Comparison of ENCODE assay signal across 12 mouse cellular contexts in the genomic region with DNA sequence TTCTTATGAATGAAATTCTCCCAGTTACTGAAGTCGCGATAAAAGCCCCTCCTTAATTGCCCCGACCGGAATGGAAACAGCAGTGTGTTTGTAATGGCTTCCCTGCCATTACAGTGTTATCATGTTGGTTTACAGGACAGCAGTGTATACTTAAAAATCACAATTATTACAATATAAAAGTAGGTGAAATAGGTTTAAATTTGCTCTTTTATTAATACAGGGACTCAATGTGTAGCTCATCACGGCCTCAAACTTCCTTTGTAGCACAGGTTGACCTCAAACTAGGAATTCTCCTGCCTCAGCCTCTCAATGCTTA. TPM values are rescaled to one million over a fixed set of nuclear protein-coding genes. Genes with fewer than 3 reads are reported as not detected.
DNase-seq lines count a peak whose midpoint lies in the region; ATAC-seq lines count a peak whose summit lies in the region.
"Had no signal": no experiment of that assay in that cellular context is flagged by ENCODE, and none has a peak within 500 bp of the region (broad histone marks: within the 10 kb centered on the region; RNA-seq: fewer than 3 reads in every experiment).

No protein-coding gene starts in this region.

- H3K36me3 ChIP-seq in erythroblast, embryonic 14.5 days (ENCODE audit: control insufficient read depth): no peaks in the 10 kb centered on the region
- no peaks in the 10 kb centered on the region for H3K36me3 ChIP-seq in hindbrain, embryonic 13.5 days
- H3K36me3 ChIP-seq in hindbrain, embryonic 11.5 days (ENCODE audit: control insufficient read depth, insufficient read depth, low read length): no peaks in the 10 kb centered on the region
- H3K36me3 ChIP-seq in embryonic facial prominence, embryonic 14.5 days (ENCODE audit: control insufficient read depth, insufficient read depth, low read length): no peaks in the 10 kb centered on the region
- H3K36me3 ChIP-seq in liver, embryonic 15.5 days (replicated peaks): no peaks in the 10 kb centered on the region
- H3K36me3 ChIP-seq: midbrain, embryonic 10.5 days had no signal

- H3K4me3 ChIP-seq in erythroblast, embryonic 14.5 days (replicated peaks): peak overlapping the region; percentile 47
- H3K4me3 ChIP-seq in hindbrain, embryonic 13.5 days: no peak overlapping the region
- H3K4me3 ChIP-seq in hindbrain, embryonic 11.5 days (ENCODE audit: low read depth, low read length): no peak overlapping the region
- no peak overlapping the region for H3K4me3 ChIP-seq in embryonic facial prominence, embryonic 14.5 days (ENCODE audit: low read depth, low read length)
- H3K4me3 ChIP-seq in liver, embryonic 15.5 days (replicated peaks): no peak overlapping the region

- 59% methylated on average over 5 of the region's 5 CpGs for whole genome bisulfite sequencing in hindbrain, embryonic 13.5 days
- WGBS in hindbrain, embryonic 11.5 days: 56% methylated on average over 5 of the region's 5 CpGs
- 41% methylated on average over 5 of the region's 5 CpGs for WGBS in embryonic facial prominence, embryonic 14.5 days
- WGBS in liver, embryonic 15.5 days (ENCODE audit: insufficient replicate concordance): 17% methylated on average over 5 of the region's 5 CpGs

- H3K9ac ChIP-seq in hindbrain, embryonic 13.5 days: no peak overlapping the region
- no peak overlapping the region for H3K9ac ChIP-seq in hindbrain, embryonic 11.5 days (ENCODE audit: low read depth, low read length)
- no peak overlapping the region for H3K9ac ChIP-seq in embryonic facial prominence, embryonic 14.5 days (ENCODE audit: low read depth, low read length)
- H3K9ac ChIP-seq in liver, embryonic 15.5 days: no peak overlapping the region

- no peaks in the 10 kb centered on the region for H3K9me3 ChIP-seq in erythroblast, embryonic 14.5 days (ENCODE audit: control insufficient read depth, low read length)
- H3K9me3 ChIP-seq in hindbrain, embryonic 13.5 days: no peaks in the 10 kb centered on the region
- H3K9me3 ChIP-seq in hindbrain, embryonic 11.5 days (ENCODE audit: control insufficient read depth, low read length): no peaks in the 10 kb centered on the region
- H3K9me3 ChIP-seq in embryonic facial prominence, embryonic 14.5 days (ENCODE audit: control insufficient read depth, low read length): no peaks in the 10 kb centered on the region
- H3K9me3 ChIP-seq in liver, embryonic 15.5 days (replicated peaks): no peaks in the 10 kb centered on the region
- H3K9me3 ChIP-seq: midbrain, embryonic 10.5 days had no signal

- no peaks in the 10 kb centered on the region for H3K27me3 ChIP-seq in erythroblast, embryonic 14.5 days (ENCODE audit: control insufficient read depth)
- H3K27me3 ChIP-seq in hindbrain, embryonic 13.5 days: peaks cover 11% of the 10 kb centered on the region; the same call in 1 of the 2 replicates
- H3K27me3 ChIP-seq in hindbrain, embryonic 11.5 days (ENCODE audit: control insufficient read depth, insufficient read depth, low read length): no peaks in the 10 kb centered on the region
- H3K27me3 ChIP-seq in embryonic facial prominence, embryonic 14.5 days (replicated peaks; ENCODE audit: control insufficient read depth, insufficient read depth, low read length): no peaks in the 10 kb centered on the region
- no peaks in the 10 kb centered on the region; the same call in 1 of the 2 replicates for H3K27me3 ChIP-seq in liver, embryonic 15.5 days

- no peak overlapping the region for H3K27ac ChIP-seq in hindbrain, embryonic 13.5 days
- H3K27ac ChIP-seq in hindbrain, embryonic 11.5 days (ENCODE audit: low read depth, low read length): no peak overlapping the region
- H3K27ac ChIP-seq in embryonic facial prominence, embryonic 14.5 days (replicated peaks; ENCODE audit: low read depth, low read length): no peak overlapping the region
- no peak overlapping the region; the same call in 1 of the 2 replicates for H3K27ac ChIP-seq in liver, embryonic 15.5 days (replicated peaks)
- H3K27ac ChIP-seq: midbrain, embryonic 10.5 days had no signal

- H3K4me1 ChIP-seq in erythroblast, embryonic 14.5 days (ENCODE audit: control insufficient read depth): peaks cover 27% of the 10 kb centered on the region
- H3K4me1 ChIP-seq in hindbrain, embryonic 13.5 days (replicated peaks): peaks cover 12% of the 10 kb centered on the region
- no peaks in the 10 kb centered on the region for H3K4me1 ChIP-seq in hindbrain, embryonic 11.5 days (replicated peaks; ENCODE audit: control insufficient read depth, insufficient read depth, low read length)
- peaks cover 4% of the 10 kb centered on the region; the same call in 1 of the 2 replicates for H3K4me1 ChIP-seq in embryonic facial prominence, embryonic 14.5 days (ENCODE audit: control insufficient read depth, insufficient read depth, low read length)
- H3K4me1 ChIP-seq in liver, embryonic 15.5 days (replicated peaks): peaks cover 32% of the 10 kb centered on the region

- no peak for DNase-seq in hindbrain, embryonic 11.5 days (ENCODE audit: low spot score)
- DNase-seq in embryonic facial prominence, embryonic 14.5 days (ENCODE audit: low spot score): no peak
- no peak for DNase-seq in layer of hippocampus, adult 8-10 months (ENCODE audit: low spot score in 2 of 2)
- no peak for DNase-seq in gastrocnemius, postnatal 25 days
- DNase-seq: cerebellum, adult 11 months; gastrocnemius, postnatal 36 days; kidney, postnatal 25 days had no signal

- no peak for ATAC-seq in erythroblast, adult 5-6 weeks (replicated peaks; ENCODE audit: low FRiP score, poor library complexity, severe bottlenecking)
- no peak for ATAC-seq in hindbrain, embryonic 13.5 days (ENCODE audit: low FRiP score)
- no peak for ATAC-seq in hindbrain, embryonic 11.5 days (ENCODE audit: low FRiP score)
- no peak for ATAC-seq in embryonic facial prominence, embryonic 14.5 days (ENCODE audit: low read depth)
- no peak for ATAC-seq in liver, embryonic 15.5 days (ENCODE audit: insufficient read depth)

- peak overlapping the region; percentile 51; the same call in 1 of the 2 replicates for H3K4me2 ChIP-seq in hindbrain, embryonic 13.5 days
- no peak overlapping the region for H3K4me2 ChIP-seq in hindbrain, embryonic 11.5 days (replicated peaks; ENCODE audit: low read depth, low read length)
- H3K4me2 ChIP-seq in embryonic facial prominence, embryonic 14.5 days (ENCODE audit: low read depth, low read length): peak overlapping the region; percentile 45; the same call in 1 of the 2 replicates
- H3K4me2 ChIP-seq in liver, embryonic 15.5 days: peak overlapping the region; percentile 67

RNA-seq across cellular contexts. Expression of gene 2410004B18Rik, which starts 13.0 kb away (rescaled TPM):
- 2.8 and 3.2 TPM in 2 replicates for polyA plus RNA-seq in erythroblast, embryonic 14.5 days (2012)
- 20.1 and 46.9 TPM in 2 replicates for total RNA-seq in erythroblast, adult 5-6 weeks (2015; ENCODE audit: low replicate concordance)
- total RNA-seq in erythroblast, adult 5-6 weeks (2017; ENCODE audit: low replicate concordance): 11.8 and 14.6 TPM in 2 replicates
- 73.2 and 74.1 TPM in 2 replicates for polyA plus RNA-seq in hindbrain, embryonic 13.5 days (2015; fragmentation: Nextera tagmentation; extraction: Ambion mirVana)
- 69.3 and 74.3 TPM in 2 replicates for polyA plus RNA-seq in hindbrain, embryonic 11.5 days (2014; fragmentation: Nextera tagmentation; extraction: Ambion mirVana)
- 47.3 and 48.9 TPM in 2 replicates for polyA plus RNA-seq in embryonic facial prominence, embryonic 14.5 days (2014; fragmentation: Nextera tagmentation; extraction: Ambion mirVana)
- polyA plus RNA-seq in liver, embryonic 15.5 days (2015; fragmentation: Nextera tagmentation; extraction: Ambion mirVana): 14.0 and 14.6 TPM in 2 replicates
- 10 to 100 TPM; 31.8 to 38.5 (median 33.2) TPM for total RNA-seq in layer of hippocampus, adult 8-10 months (2022)
- total RNA-seq in gastrocnemius, postnatal 25 days (2021): 10 to 100 TPM; 14.3 to 17.9 TPM

RNA-seq across cellular contexts. Expression of gene Bcl10, which starts 28.2 kb away (rescaled TPM):
- 1.1 and 1.2 TPM in 2 replicates for polyA plus RNA-seq in erythroblast, embryonic 14.5 days (2012)
- 7.7 and 13.4 TPM in 2 replicates for total RNA-seq in erythroblast, adult 5-6 weeks (2015; ENCODE audit: low replicate concordance)
- 18.0 and 19.2 TPM in 2 replicates for total RNA-seq in erythroblast, adult 5-6 weeks (2017; ENCODE audit: low replicate concordance)
- 38.4 and 40.9 TPM in 2 replicates for polyA plus RNA-seq in hindbrain, embryonic 13.5 days (2015; fragmentation: Nextera tagmentation; extraction: Ambion mirVana)
- 56.0 and 65.7 TPM in 2 replicates for polyA plus RNA-seq in hindbrain, embryonic 11.5 days (2014; fragmentation: Nextera tagmentation; extraction: Ambion mirVana)
- polyA plus RNA-seq in embryonic facial prominence, embryonic 14.5 days (2014; fragmentation: Nextera tagmentation; extraction: Ambion mirVana): 52.1 and 54.8 TPM in 2 replicates
- 18.3 and 18.6 TPM in 2 replicates for polyA plus RNA-seq in liver, embryonic 15.5 days (2015; fragmentation: Nextera tagmentation; extraction: Ambion mirVana)
- total RNA-seq in layer of hippocampus, adult 8-10 months (2022): 10 to 100 TPM; 10.6 to 16.1 (median 14.2) TPM
- 1 to 10 TPM; 9.1 to 9.2 TPM for total RNA-seq in gastrocnemius, postnatal 25 days (2021)

RNA-seq across cellular contexts. Expression of gene Syde2, which starts 36.9 kb away (rescaled TPM):
- not detected in 2 replicates for polyA plus RNA-seq in erythroblast, embryonic 14.5 days (2012)
- 0.63 and 1.3 TPM in 2 replicates for total RNA-seq in erythroblast, adult 5-6 weeks (2015; ENCODE audit: low replicate concordance)
- total RNA-seq in erythroblast, adult 5-6 weeks (2017; ENCODE audit: low replicate concordance): 0.60 and 1.3 TPM in 2 replicates
- 0.31 and 0.36 TPM in 2 replicates for polyA plus RNA-seq in hindbrain, embryonic 13.5 days (2015; fragmentation: Nextera tagmentation; extraction: Ambion mirVana)
- polyA plus RNA-seq in hindbrain, embryonic 11.5 days (2014; fragmentation: Nextera tagmentation; extraction: Ambion mirVana): 1.5 TPM in 2 replicates
- polyA plus RNA-seq in embryonic facial prominence, embryonic 14.5 days (2014; fragmentation: Nextera tagmentation; extraction: Ambion mirVana): 2.3 and 2.4 TPM in 2 replicates
- 0.48 and 0.52 TPM in 2 replicates for polyA plus RNA-seq in liver, embryonic 15.5 days (2015; fragmentation: Nextera tagmentation; extraction: Ambion mirVana)
- total RNA-seq in layer of hippocampus, adult 8-10 months (2022): 1 to 10 TPM; 3.0 to 4.3 (median 3.6) TPM
- total RNA-seq in gastrocnemius, postnatal 25 days (2021): 1 to 10 TPM in 1 of 2 experiments, under 1 TPM in 1; 0.92 to 1.2 TPM
